Mouse (Mus musculus): ENCODE results near the gene Ciao2a. TPM values are rescaled to one million over a fixed set of nuclear protein-coding genes. Genes with fewer than 3 reads are reported as not detected.

Gene Ciao2a
- total and polyA plus RNA-seq, 3 experiments = 19.5 to 68.1 (median 59.7) TPM

- Histone ChIP-seq H3K4me3 (no peak overlapping the region), H3K79me2 (replicated peaks; ENCODE audit: control insufficient read depth, insufficient read depth, low read length) (no peaks in the 10 kb centered on the region), H3K4me1 (ENCODE audit: control insufficient read depth, insufficient read depth, low read length) (peaks cover 8% of the 10 kb centered on the region), H3K9ac (ENCODE audit: low read depth, low read length) (no peak overlapping the region), H3K27me3 (ENCODE audit: control insufficient read depth, insufficient read depth, low read length) (no peaks in the 10 kb centered on the region), H3K27ac (no peak overlapping the region), H3K36me3 (ENCODE audit: control insufficient read depth, insufficient read depth, low read length) (no peaks in the 10 kb centered on the region)
- 94% methylated on average over 1 of the region's 1 CpGs for WGBS
- no peak for DNase-seq
- intact Hi-C loops (cut with DNase I) = loop anchor here (5.0 kb wide), 1 partner anchor 217 kb away; no protein-coding TSS in a partner anchor
- TF ChIP-seq POLR2A (IDR thresholded peaks at IDR 0.05; ENCODE audit: insufficient read depth, low read depth, low read length) (no peak), CTCF (IDR thresholded peaks at IDR 0.05) (peak; percentile 55)
Measured at GRCm38 (mm10) chr9:66155534-66155933, 29.1 kb downstream of the Ciao2a start.

DNA sequence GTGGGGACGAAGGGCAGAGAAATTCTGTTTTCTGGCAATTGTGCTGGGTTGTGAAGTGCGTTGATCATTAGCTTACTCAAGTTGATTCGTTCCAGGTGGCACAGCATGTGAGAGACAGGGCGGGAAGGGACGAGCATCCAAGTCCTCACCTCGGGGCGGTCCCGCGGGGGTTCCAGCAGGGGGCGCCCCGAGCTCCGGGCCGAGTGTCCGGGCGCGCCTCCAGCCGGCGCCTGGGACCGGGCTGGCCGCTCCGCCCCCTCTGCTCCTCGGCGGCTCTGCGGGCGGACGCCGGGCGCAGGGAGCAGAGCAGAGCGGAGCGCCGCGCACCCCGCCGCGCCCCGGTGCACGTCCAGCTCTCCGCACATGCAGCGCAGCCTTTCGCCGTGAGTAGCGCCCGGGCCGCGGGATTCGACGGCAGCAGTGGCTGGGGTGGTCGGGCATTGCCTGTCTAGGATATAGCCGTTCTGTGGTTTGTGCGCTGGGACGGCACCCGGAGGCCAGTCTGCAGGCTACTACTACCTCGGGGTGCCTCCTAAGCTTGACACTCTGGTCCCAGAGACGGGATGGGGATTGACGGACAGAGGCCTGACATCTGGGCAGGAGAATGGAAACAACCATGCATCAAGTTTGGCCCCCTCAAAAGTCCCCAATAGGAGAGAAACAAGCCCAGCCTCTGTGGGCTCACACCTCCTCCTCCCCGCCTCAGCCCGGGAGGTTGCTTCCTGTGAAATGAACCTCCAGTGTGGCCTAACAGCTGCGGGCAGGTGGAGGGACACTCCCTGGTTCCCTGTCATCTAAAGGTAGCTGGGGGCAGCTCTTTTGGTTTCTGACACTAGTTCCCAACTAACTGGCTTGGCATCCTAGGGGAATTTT lies 31.8 kb downstream of the Ciao2a start, which contains the start of gene Dapk2:
TSS of gene Dapk2 (plus strand) at position 266 of the 873 bp plus-strand sequence.
- DNase-seq = peak; percentile 92 to 95
- no peaks in the 10 kb centered on the region for H3K27me3 ChIP-seq (ENCODE audit: control insufficient read depth, insufficient read depth, low read length)
- no peaks in the 10 kb centered on the region for H3K79me2 ChIP-seq (replicated peaks; ENCODE audit: control insufficient read depth, insufficient read depth, low read length)
- H3K4me3 ChIP-seq = peak within 1 kb of the TSS; percentile 74
- H3K9ac ChIP-seq (ENCODE audit: low read depth, low read length) = peak within 1 kb of the TSS; percentile 88
- H3K36me3 ChIP-seq (ENCODE audit: control insufficient read depth, insufficient read depth, low read length) = no peaks in the 10 kb centered on the region
- no peak for TF ChIP-seq EP300 (IDR thresholded peaks at IDR 0.05; ENCODE audit: insufficient read depth, low read depth, low read length)
- peak; percentile 89 for TF ChIP-seq CTCF (IDR thresholded peaks at IDR 0.05)
- intact Hi-C loops (cut with DNase I) = loop anchor here (2.0 to 5.0 kb wide), 4 partner anchors 61 to 214 kb away; no protein-coding TSS in a partner anchor
- peaks cover 10% of the 10 kb centered on the region for H3K4me1 ChIP-seq (ENCODE audit: control insufficient read depth, insufficient read depth, low read length)
- 3% methylated on average over 54 of the region's 58 CpGs for WGBS
- H3K27ac ChIP-seq = peak within 1 kb of the TSS; percentile 71

DNA sequence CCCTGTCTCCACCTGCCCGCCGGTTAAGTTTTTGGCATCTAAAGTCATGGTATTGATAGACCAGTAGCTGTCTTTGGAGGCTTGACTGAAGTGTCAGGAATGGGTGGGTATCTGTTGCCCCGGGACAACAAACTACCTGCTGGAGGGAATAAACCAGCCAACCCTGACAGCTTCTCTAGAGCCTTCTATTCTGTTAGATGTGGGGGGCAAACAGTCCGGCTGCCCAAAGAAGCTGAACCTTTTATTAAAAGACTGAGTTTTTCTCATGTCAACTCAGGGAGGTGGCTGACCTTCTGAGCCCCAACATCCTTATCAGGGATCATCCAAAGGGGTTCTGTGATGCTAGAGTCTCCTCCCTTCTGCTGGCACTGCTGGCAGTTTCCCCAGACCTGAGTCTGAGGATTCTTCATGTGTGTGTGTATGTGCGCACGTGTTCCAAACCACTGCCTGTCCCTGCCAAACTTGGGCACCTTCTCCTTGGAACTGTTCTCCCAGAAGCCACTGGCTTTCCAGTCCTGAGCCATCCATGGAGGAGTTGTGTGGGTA lies 32.5 kb downstream of the Ciao2a start:
- peaks cover 10% of the 10 kb centered on the region for H3K4me1 ChIP-seq (ENCODE audit: control insufficient read depth, insufficient read depth, low read length)
- no peak for DNase-seq
- WGBS = 81% methylated on average over 6 of the region's 6 CpGs
- H3K79me2 ChIP-seq (replicated peaks; ENCODE audit: control insufficient read depth, insufficient read depth, low read length) = no peaks in the 10 kb centered on the region
- H3K27me3 ChIP-seq (ENCODE audit: control insufficient read depth, insufficient read depth, low read length) = no peaks in the 10 kb centered on the region
- H3K27ac ChIP-seq = peak overlapping the region; percentile 71; the same call in 1 of the 2 replicates
- intact Hi-C loops (cut with DNase I) = loop anchor here (2.0 to 5.0 kb wide), 4 partner anchors 60 to 213 kb away; no protein-coding TSS in a partner anchor
- peak overlapping the region; percentile 88 for H3K9ac ChIP-seq (ENCODE audit: low read depth, low read length)
- H3K4me3 ChIP-seq = peak overlapping the region; percentile 74
- TF ChIP-seq POLR2A (IDR thresholded peaks at IDR 0.05; ENCODE audit: insufficient read depth, low read depth, low read length) = no peak
- H3K36me3 ChIP-seq (ENCODE audit: control insufficient read depth, insufficient read depth, low read length) = no peaks in the 10 kb centered on the region

- no peak overlapping the region for H3K4me3 ChIP-seq
- no peak for DNase-seq
- no peak overlapping the region for H3K9ac ChIP-seq (ENCODE audit: low read depth, low read length)
- intact Hi-C loops (cut with DNase I) = no loop called here
- H3K27me3 ChIP-seq (ENCODE audit: control insufficient read depth, insufficient read depth, low read length) = no peaks in the 10 kb centered on the region
- WGBS = 98% methylated on average over 2 of the region's 2 CpGs
- H3K27ac ChIP-seq = no peak overlapping the region
- peak; percentile 23 for TF ChIP-seq CTCF (IDR thresholded peaks at IDR 0.05)
- TF ChIP-seq EP300 (IDR thresholded peaks at IDR 0.05; ENCODE audit: insufficient read depth, low read depth, low read length) = no peak
- TF ChIP-seq POLR2A (IDR thresholded peaks at IDR 0.05; ENCODE audit: insufficient read depth, low read depth, low read length) = no peak
- H3K4me1 ChIP-seq (ENCODE audit: control insufficient read depth, insufficient read depth, low read length) = peaks cover 10% of the 10 kb centered on the region
- no peaks in the 10 kb centered on the region for H3K36me3 ChIP-seq (ENCODE audit: control insufficient read depth, insufficient read depth, low read length)
- H3K79me2 ChIP-seq (replicated peaks; ENCODE audit: control insufficient read depth, insufficient read depth, low read length) = no peaks in the 10 kb centered on the region
Measured at GRCm38 (mm10) chr9:66160155-66160554, 33.7 kb downstream of the Ciao2a start.

- H3K27ac ChIP-seq = no peak overlapping the region
- no peaks in the 10 kb centered on the region for H3K27me3 ChIP-seq (ENCODE audit: control insufficient read depth, insufficient read depth, low read length)
- 50% methylated on average over 9 of the region's 9 CpGs for WGBS
- peaks cover 7% of the 10 kb centered on the region for H3K4me1 ChIP-seq (ENCODE audit: control insufficient read depth, insufficient read depth, low read length)
- TF ChIP-seq CTCF (IDR thresholded peaks at IDR 0.05) (peak; percentile 48), POLR2A (IDR thresholded peaks at IDR 0.05; ENCODE audit: insufficient read depth, low read depth, low read length) (no peak), EP300 (IDR thresholded peaks at IDR 0.05; ENCODE audit: insufficient read depth, low read depth, low read length) (peak; percentile 87)
- H3K4me3 ChIP-seq = no peak overlapping the region
- DNase-seq = peak in 1 of 2 experiments; percentile 67
- intact Hi-C loops (cut with DNase I) = no loop called here
- no peak overlapping the region for H3K9ac ChIP-seq (ENCODE audit: low read depth, low read length)
- no peaks in the 10 kb centered on the region for H3K79me2 ChIP-seq (replicated peaks; ENCODE audit: control insufficient read depth, insufficient read depth, low read length)
- no peaks in the 10 kb centered on the region for H3K36me3 ChIP-seq (ENCODE audit: control insufficient read depth, insufficient read depth, low read length)
Measured at GRCm38 (mm10) chr9:66162995-66163394, 36.6 kb downstream of the Ciao2a start.

GRCm38 (mm10) chr9:66167222-66167621 lies 40.8 kb downstream of the Ciao2a start:
- H3K4me1 ChIP-seq (ENCODE audit: control insufficient read depth, insufficient read depth, low read length) = peaks cover 2% of the 10 kb centered on the region; the same call in 1 of the 2 replicates
- H3K4me3 ChIP-seq = no peak overlapping the region
- no peak overlapping the region for H3K27ac ChIP-seq
- H3K79me2 ChIP-seq (replicated peaks; ENCODE audit: control insufficient read depth, insufficient read depth, low read length) = no peaks in the 10 kb centered on the region
- WGBS = 87% methylated on average over 5 of the region's 5 CpGs
- TF ChIP-seq EP300 (IDR thresholded peaks at IDR 0.05; ENCODE audit: insufficient read depth, low read depth, low read length) = no peak
- DNase-seq = no peak
- intact Hi-C loops (cut with DNase I) = no loop called here
- no peaks in the 10 kb centered on the region for H3K27me3 ChIP-seq (ENCODE audit: control insufficient read depth, insufficient read depth, low read length)
- H3K9ac ChIP-seq (ENCODE audit: low read depth, low read length) = no peak overlapping the region
- H3K36me3 ChIP-seq (ENCODE audit: control insufficient read depth, insufficient read depth, low read length) = no peaks in the 10 kb centered on the region
